Mouse (Mus musculus): ENCODE measurements around the gene Zswim9. TPM values are rescaled to one million over a fixed set of nuclear protein-coding genes. Genes with fewer than 3 reads are reported as not detected.

Gene Zswim9
- total RNA-seq, 2 experiments from 2014 or later = 14.0 to 15.5 TPM

DNA sequence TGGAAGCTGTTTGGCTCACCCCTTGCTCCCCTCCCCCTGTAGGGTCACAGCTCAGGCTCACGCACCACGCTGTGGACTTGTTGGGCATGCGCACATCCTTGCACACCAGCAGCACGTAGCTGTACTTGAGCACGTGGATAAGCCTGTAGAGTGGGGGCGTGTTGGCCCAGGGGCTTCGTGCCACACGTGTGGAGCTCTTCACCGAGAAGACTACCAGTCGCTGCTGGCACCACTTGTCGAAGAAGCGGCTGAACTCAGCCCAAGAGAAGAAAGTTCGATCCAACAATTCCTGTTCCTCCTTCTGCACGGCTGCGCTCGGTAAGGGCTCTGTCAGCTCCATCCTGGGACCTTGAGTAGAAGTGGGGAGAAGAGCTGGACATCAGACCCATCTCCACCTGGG lies 1.4 kb downstream of the Zswim9 start, which contains the start of gene Lig1:
TSS of gene Lig1 (plus strand) at position 203 of the 400 bp plus-strand sequence.
- intact Hi-C loops (cut with DNase I) = loop anchor here (5.0 kb wide), 1 partner anchor 225 kb away; the partner anchor contains the start of gene Mzf1
- DNase-seq (ENCODE audit: low spot score in 2 of 2) = no peak

DNA sequence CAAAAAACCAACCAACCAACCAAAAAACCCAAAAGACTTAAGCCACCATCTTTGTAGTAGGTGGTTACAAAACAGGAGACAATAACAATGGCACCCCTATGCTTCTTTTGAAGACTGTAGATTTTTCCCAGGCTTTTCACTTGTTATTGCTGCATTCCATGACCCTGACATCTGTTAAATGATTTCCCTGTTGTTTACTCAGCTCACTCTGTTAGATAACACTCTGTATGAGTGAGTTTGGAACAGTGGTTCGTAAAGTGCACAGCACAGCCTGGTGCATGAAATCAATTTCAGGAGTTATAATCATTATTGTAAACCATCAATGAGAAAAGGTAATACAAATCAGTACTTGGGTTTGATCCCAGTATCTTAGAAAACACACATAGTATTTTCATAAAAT lies 6.8 kb downstream of the Zswim9 start:
- DNase-seq (ENCODE audit: low spot score in 2 of 2) = no peak
- intact Hi-C loops (cut with DNase I) = no loop called here

DNA sequence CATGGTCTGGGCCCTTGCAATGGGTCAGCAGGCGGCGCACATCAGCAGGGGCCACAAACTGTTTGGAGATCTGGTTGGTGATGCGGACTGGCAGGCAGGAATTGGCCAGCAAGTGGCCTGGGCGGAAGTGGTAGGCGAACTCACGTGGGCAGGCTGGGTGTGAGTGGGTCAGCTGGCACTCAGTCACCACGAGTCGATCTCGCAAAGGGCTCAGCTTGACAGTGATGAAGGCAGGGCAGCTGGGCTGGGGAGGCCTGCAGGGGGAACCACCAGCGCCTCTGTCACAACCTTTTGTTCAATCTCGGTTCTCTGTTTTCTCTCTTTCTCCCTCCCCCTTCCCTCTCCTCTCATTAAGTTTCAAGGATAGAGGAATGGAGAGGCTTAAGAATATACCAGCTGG lies 9.1 kb downstream of the Zswim9 start:
- intact Hi-C loops (cut with DNase I) = no loop called here
- DNase-seq (ENCODE audit: low spot score in 2 of 2) = no peak

DNA sequence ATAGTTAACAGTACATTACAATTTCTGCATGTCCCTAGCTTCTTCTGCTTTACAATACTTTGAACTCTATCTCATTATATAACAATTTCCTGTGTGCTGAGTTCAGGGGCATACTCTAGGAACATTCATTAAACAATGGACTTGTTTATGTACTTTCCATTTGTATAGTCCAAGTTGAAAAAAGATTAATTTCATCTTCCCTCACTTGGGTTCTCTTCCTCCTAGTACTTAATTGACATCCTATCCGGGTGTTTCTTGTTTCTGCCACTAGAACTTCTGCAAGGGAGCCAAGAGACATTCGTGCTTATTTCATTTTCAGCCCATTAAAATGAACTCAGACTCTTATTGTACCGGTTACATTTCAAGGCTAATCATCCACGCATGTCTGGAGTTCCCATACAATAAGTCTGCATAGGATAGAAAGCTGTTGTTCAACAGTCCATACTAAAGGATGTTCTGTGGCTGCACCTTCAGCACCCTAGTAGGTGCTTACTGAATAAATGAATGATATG lies 9.7 kb downstream of the Zswim9 start:
- intact Hi-C loops (cut with DNase I) = no loop called here
- no peak for DNase-seq (ENCODE audit: low spot score in 2 of 2)

GRCm38 (mm10) chr7:13264396-13264795 lies 14.1 kb downstream of the Zswim9 start:
- DNase-seq (ENCODE audit: low spot score in 2 of 2) = no peak
- intact Hi-C loops (cut with DNase I) = no loop called here

- intact Hi-C loops (cut with DNase I) = no loop called here
- DNase-seq (ENCODE audit: low spot score in 2 of 2) = peak in 1 of 2 experiments; percentile 42
These were observed 14.7 kb downstream of the Zswim9 start for GRCm38 (mm10) chr7:13263851-13264250.

- intact Hi-C loops (cut with DNase I) = no loop called here
- DNase-seq (ENCODE audit: low spot score in 2 of 2) = peak in 1 of 2 experiments; percentile 41
These were observed 17.5 kb downstream of the Zswim9 start for GRCm38 (mm10) chr7:13260746-13261700.

DNA sequence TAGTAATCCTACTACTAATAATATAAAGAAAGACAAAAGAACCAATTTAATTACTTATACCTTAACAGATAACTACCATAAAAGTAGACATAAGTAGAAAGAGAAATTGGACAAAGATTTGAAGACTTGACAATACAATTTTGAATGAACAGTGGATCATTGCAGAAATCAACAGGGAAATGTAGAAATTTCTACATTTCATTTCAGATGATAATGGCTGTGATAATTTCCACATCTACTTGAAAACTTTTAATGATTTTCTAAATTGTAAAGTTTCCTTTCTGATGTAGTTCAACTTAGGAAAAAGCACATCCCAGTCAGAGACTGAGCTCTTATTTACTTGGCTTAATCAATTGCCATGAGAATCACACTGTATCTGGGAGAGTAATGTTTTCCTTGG lies 65.8 kb downstream of the Zswim9 start, which contains the start of gene Vmn1r89:
TSS of gene Vmn1r89 (plus strand) at position 301 of the 400 bp plus-strand sequence.
- intact Hi-C loops (cut with DNase I) = loop anchor here (10.0 kb wide), 1 partner anchor 58 kb away; the partner anchor contains the start of gene Vmn1r88
- DNase-seq (ENCODE audit: low spot score in 2 of 2) = no peak

Other genes with a start within 250 kb of the Zswim9 start
- gene Chmp2a, start 243.9 kb downstream of the Zswim9 start, total RNA-seq (2021) = 100 to 1,000 TPM; 127 to 131 TPM
- gene Ube2m, start 240.4 kb downstream of the Zswim9 start, total RNA-seq (2021) = 100 to 1,000 TPM; 219 to 237 TPM
- gene Mzf1, start 224.0 kb downstream of the Zswim9 start, total RNA-seq (2021) = 10 to 100 TPM; 13.7 to 14.9 TPM
- not detected for gene Vmn1r85, start 183.5 kb downstream of the Zswim9 start, total RNA-seq (2021)
- gene Vmn1r86, start 158.8 kb downstream of the Zswim9 start, total RNA-seq (2021) = not detected
- gene Vmn1r87, start 138.6 kb downstream of the Zswim9 start, total RNA-seq (2021) = not detected
- under 1 TPM; 0.16 to 0.25 TPM for gene Vmn1r88, start 119.2 kb downstream of the Zswim9 start, total RNA-seq (2021)
- not detected for gene Vmn1r89, start 65.7 kb downstream of the Zswim9 start, total RNA-seq (2021)
- 1 to 10 TPM; 7.6 to 7.9 TPM for gene Lig1, start 1.4 kb downstream of the Zswim9 start, total RNA-seq (2021)
- gene Pla2g4c, start 45.9 kb upstream of the Zswim9 start, total RNA-seq (2021) = under 1 TPM; 0.16 to 0.37 TPM
- under 1 TPM; 0.30 to 0.32 TPM for gene Cabp5, start 119.4 kb upstream of the Zswim9 start, total RNA-seq (2021)
- gene Bsph1, start 172.1 kb upstream of the Zswim9 start, total RNA-seq (2021) = not detected